Mouse (Mus musculus) liver, postnatal 0 days (tissue): ENCODE results near the gene Map4k4. TPM values are rescaled to one million over a fixed set of nuclear protein-coding genes. Genes with fewer than 3 reads are reported as not detected.
A peak's percentile ranks its signal among the peaks of the same experiment; 100 is the strongest.

Experiments used
- ATAC-seq: fragments of 200-750 bp; cut with Nextera tagmentation; 2 replicates; pipeline ENCODE4 v1.8.0; 2017; ENCODE audit warnings: mild to moderate bottlenecking, moderate library complexity
- DNase-seq: peaks from one replicate; pipeline ENCODE4 v3.0.0-alpha.2; 2016
- H3K27ac ChIP-seq: fragments of 300-500 bp; sonication (generic); 2 replicates; pipeline ENCODE4 v1.5.1; 2014; ENCODE audit warnings: antibody characterized with exemption, moderate library complexity, mild to moderate bottlenecking, low read depth
- H3K27me3 ChIP-seq: fragments of 300-500 bp; sonication (generic); 2 replicates; pipeline ENCODE4 v1.6.1; 2014; ENCODE audit warnings: low read length, control low read depth, mixed read lengths; ENCODE audit not compliant: insufficient read depth
- H3K36me3 ChIP-seq: fragments of 300-500 bp; sonication (generic); replicated peaks from 2 replicates; pipeline ENCODE4 v1.6.1; 2014; ENCODE audit warnings: mild to moderate bottlenecking, control low read depth, low read length, moderate library complexity, mixed read lengths; ENCODE audit not compliant: insufficient read depth
- H3K4me1 ChIP-seq: fragments of 300-500 bp; sonication (generic); 2 replicates; pipeline ENCODE4 v1.6.1; 2014; ENCODE audit warnings: antibody characterized with exemption, mild to moderate bottlenecking, control low read depth; ENCODE audit not compliant: insufficient read depth
- H3K4me2 ChIP-seq: fragments of 300-500 bp; sonication (generic); 2 replicates; pipeline ENCODE4 v1.6.1; 2014; ENCODE audit warnings: low read depth, mild to moderate bottlenecking, low read length, moderate library complexity, mixed read lengths
- H3K4me3 ChIP-seq: fragments of 300-500 bp; sonication (generic); 2 replicates; pipeline ENCODE4 v1.5.1; 2014; ENCODE audit warnings: low read depth, low read length
- H3K9ac ChIP-seq: fragments of 300-500 bp; sonication (generic); replicated peaks from 2 replicates; pipeline ENCODE4 v1.6.1; 2014; ENCODE audit warnings: mild to moderate bottlenecking, moderate library complexity
- H3K9me3 ChIP-seq: fragments of 300-500 bp; sonication (generic); 2 replicates; pipeline ENCODE4 v1.6.1; 2016; ENCODE audit warnings: mild to moderate bottlenecking, control low read depth, low read length, mixed read lengths
- CTCF ChIP-seq: sonication (generic); IDR thresholded peaks from 2 replicates; pipeline ENCODE4 v1.5.1; 2016; ENCODE audit warnings: antibody characterized with exemption, low read depth
- EP300 ChIP-seq: IDR thresholded peaks from 2 replicates; pipeline ENCODE4 v1.6.1; 2016; ENCODE audit warnings: antibody characterized with exemption, low read depth, mild to moderate bottlenecking
- WGBS: fragments of 180-500 bp; shearing (Covaris S2); extraction: QIAGEN DNeasy Blood & Tissue Kit; methylation state at CpG from one replicate; pipeline ENCODE4 v1.1.7; 2014; ENCODE audit not compliant: insufficient replicate concordance; 5-methylcytosine and 5-hydroxymethylcytosine counted together
- polyA plus RNA-seq: library from polyadenylated mRNA; unstranded; fragments of >200 nt; fragmentation: Nextera tagmentation; extraction: Ambion mirVana; gene quantifications from 2 replicates; pipeline ENCODE4 v1.2.1, GENCODE M21; 2015

Gene Map4k4
- polyA plus RNA-seq, 1 experiment from 2014 or later = 4.2 TPM

DNA sequence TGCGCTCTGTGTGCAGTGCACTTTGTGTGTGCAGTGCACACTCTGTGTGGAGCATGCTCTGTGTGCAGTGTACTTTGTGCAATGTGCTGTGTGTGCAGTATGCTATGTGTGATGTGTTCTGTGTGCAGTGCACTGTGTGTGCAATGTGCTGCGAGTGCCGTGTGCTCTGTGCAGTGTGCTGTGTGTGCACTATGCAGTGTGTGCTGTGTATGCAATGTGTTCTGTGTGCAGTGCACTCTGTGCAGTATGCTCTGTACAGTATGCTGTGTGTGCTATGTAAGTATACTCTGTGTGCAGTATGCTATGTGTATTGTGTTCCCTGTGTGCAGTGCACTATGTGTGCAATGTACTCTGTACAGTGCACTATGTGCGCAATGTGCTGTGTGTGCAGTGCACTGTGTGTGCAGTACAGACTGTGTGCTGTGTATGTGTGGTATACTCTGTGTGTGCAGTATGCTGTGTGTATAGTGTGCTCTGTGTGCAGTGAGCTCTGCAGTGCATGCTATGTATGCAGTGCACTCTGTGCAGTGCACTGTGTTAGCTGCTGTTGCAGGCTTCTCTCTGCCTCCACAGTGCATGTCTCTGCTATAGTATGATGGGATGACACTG, 105.4 kb downstream of the Map4k4 start:
- Histone ChIP-seq H3K36me3 (peaks cover 67% of the 10 kb centered on the region), H3K27ac (no peak overlapping the region), H3K9ac (no peak overlapping the region), H3K4me3 (no peak overlapping the region), H3K4me1 (no peaks in the 10 kb centered on the region), H3K9me3 (no peaks in the 10 kb centered on the region), H3K27me3 (no peaks in the 10 kb centered on the region), H3K4me2 (no peak overlapping the region)
- no peak for TF ChIP-seq CTCF
- 92% methylated on average over 4 of the region's 4 CpGs for WGBS
- DNase-seq (no peak), ATAC-seq (no peak)

- DNase-seq (peak; percentile 10), ATAC-seq (no peak)
- H3K36me3 ChIP-seq = peaks cover 65% of the 10 kb centered on the region
- no peak overlapping the region for H3K27ac ChIP-seq
- no peaks in the 10 kb centered on the region for H3K27me3 ChIP-seq
- H3K4me1 ChIP-seq = no peaks in the 10 kb centered on the region
- no peak overlapping the region for H3K4me3 ChIP-seq
- no peak overlapping the region for H3K4me2 ChIP-seq
- H3K9ac ChIP-seq = no peak overlapping the region
- H3K9me3 ChIP-seq = no peaks in the 10 kb centered on the region
- no peak for TF ChIP-seq CTCF
- TF ChIP-seq EP300 = no peak
- WGBS = 66% methylated on average over 17 of the region's 17 CpGs
Measured at GRCm38 (mm10) chr1:40007962-40008471, 107.3 kb downstream of the Map4k4 start.

DNA sequence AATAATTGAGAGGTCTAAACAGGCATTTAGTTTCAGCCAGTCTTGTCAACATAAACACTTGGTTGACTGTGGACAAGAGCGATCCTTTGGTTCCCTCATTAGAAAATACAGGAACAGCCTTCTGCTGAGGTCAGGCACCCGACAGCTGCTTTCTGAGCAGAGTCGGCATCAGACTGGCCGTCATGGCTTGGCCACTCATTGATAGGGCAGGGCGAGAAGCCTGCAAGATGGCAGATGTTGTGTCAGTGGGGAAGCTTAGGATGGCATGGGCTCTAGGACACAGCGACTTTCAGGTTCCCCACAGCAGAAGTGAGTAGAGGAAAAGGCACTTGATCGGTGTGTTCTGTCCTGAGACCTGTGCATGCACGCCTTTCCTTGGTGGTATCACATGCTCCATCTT, 112.0 kb downstream of the Map4k4 start:
- no peak overlapping the region for H3K27ac ChIP-seq
- peak; percentile 10 for DNase-seq
- H3K4me3 ChIP-seq = no peak overlapping the region
- no peak overlapping the region for H3K9ac ChIP-seq
- no peak overlapping the region for H3K4me2 ChIP-seq
- no peaks in the 10 kb centered on the region for H3K27me3 ChIP-seq
- no peaks in the 10 kb centered on the region for H3K9me3 ChIP-seq
- H3K4me1 ChIP-seq = no peaks in the 10 kb centered on the region
- H3K36me3 ChIP-seq = peaks cover 70% of the 10 kb centered on the region
- ATAC-seq = no peak
- TF ChIP-seq EP300 (no peak), CTCF (no peak)
- 84% methylated on average over 8 of the region's 8 CpGs for WGBS

DNA sequence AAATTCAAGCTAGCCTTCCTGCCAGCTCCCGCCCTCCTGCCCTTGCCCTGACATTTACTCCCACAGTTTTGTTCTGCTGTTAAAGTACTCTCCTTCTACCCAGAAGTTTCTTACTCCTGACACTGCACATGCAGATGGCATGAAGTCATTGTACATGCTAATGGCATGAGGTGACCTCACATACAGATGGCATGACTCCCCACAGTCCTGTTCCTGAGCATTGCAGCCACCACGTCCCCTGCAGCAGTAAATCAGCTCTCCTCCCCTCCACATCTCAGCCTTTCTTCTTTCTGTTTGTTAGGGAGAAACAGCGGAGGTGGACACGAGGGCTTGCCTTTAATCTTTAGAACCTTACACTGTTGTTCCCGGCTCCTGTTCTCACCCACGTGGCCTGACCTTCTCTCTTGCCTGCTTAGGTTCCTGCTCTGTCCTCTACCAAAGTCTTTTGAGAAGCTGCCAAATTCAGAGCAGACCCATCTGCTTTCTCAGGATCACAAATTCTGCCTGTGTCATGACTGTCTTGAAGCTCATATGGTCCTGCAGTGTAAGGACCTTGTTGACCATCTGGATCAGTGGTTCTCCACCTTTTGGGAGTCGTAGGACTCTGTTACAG, 114.5 kb downstream of the Map4k4 start:
- DNase-seq = no peak
- Histone ChIP-seq H3K27me3 (no peaks in the 10 kb centered on the region), H3K4me3 (no peak overlapping the region), H3K27ac (no peak overlapping the region), H3K4me1 (no peaks in the 10 kb centered on the region), H3K9ac (no peak overlapping the region), H3K9me3 (no peaks in the 10 kb centered on the region), H3K4me2 (no peak overlapping the region), H3K36me3 (peaks cover 68% of the 10 kb centered on the region)
- 75% methylated on average over 7 of the region's 7 CpGs for WGBS
- ATAC-seq = no peak
- no peak for TF ChIP-seq EP300
- TF ChIP-seq CTCF = no peak

DNA sequence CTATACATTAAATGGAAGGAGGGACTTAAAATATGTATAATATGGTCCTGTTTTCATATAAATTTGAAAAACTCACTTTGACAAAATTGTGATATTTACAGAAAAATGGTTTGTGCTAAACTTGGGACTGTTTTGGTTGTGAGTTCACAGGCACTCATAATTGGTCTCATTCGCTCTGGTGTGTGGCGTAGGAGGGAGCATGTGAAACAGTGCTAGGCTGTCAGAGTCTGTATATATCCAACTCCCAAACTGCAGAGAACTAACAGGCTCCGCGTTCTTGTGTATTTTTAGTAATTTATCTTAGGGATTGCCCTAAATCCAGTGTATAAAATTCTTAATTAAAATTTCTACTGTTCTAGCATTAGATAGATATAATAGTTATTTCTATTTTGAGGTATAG, 120.9 kb downstream of the Map4k4 start:
- TF ChIP-seq CTCF (no peak), EP300 (no peak)
- H3K9me3 ChIP-seq = no peaks in the 10 kb centered on the region
- H3K4me1 ChIP-seq = peaks cover 4% of the 10 kb centered on the region; the same call in 1 of the 2 replicates
- H3K36me3 ChIP-seq = peaks cover 55% of the 10 kb centered on the region
- ATAC-seq (no peak), DNase-seq (no peak)
- no peak overlapping the region for H3K4me2 ChIP-seq
- 94% methylated on average over 4 of the region's 4 CpGs for WGBS
- H3K27me3 ChIP-seq = no peaks in the 10 kb centered on the region
- H3K9ac ChIP-seq = no peak overlapping the region
- H3K27ac ChIP-seq = no peak overlapping the region
- H3K4me3 ChIP-seq = no peak overlapping the region

DNA sequence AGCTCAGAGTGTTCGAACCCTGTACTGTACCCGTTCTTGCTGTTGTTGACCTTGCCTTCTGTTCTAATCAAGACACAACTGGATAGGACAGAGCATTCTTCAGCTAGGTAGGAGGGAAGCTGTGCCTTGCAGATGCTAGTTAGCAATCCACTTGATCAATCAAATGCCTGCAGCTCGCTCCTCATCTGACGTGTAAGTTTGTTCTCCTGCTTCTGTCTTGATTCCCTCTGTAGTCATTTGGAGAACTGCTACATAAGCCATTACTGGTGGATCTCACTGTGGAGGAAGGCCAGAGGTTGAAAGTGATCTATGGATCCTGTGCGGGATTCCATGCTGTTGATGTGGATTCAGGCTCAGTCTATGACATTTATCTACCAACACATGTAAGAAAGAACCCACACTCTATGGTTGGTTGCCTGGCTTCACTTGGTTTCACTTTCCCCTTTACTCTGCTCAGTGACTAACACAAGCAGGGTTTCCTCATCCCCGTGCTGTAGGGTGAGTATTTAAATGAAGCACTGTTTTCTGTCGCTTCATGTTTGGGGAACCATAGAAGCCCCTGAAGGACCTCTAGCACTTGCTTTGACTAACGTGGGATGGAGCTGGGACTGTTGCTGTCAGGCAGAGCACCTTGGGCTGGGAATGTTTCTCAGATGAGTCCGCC, 121.9 kb downstream of the Map4k4 start:
- Histone ChIP-seq H3K27me3 (no peaks in the 10 kb centered on the region), H3K4me1 (peaks cover 4% of the 10 kb centered on the region; the same call in 1 of the 2 replicates), H3K4me3 (no peak overlapping the region), H3K27ac (peak overlapping the region; percentile 3; the same call in 1 of the 2 replicates), H3K4me2 (no peak overlapping the region), H3K9ac (no peak overlapping the region), H3K9me3 (no peaks in the 10 kb centered on the region), H3K36me3 (peaks cover 49% of the 10 kb centered on the region)
- WGBS = 76% methylated on average over 9 of the region's 9 CpGs
- no peak for TF ChIP-seq EP300
- TF ChIP-seq CTCF = no peak
- ATAC-seq (no peak), DNase-seq (no peak)
